33 mouse cellular contexts compared by ENCODE assay signal in the genomic region with DNA sequence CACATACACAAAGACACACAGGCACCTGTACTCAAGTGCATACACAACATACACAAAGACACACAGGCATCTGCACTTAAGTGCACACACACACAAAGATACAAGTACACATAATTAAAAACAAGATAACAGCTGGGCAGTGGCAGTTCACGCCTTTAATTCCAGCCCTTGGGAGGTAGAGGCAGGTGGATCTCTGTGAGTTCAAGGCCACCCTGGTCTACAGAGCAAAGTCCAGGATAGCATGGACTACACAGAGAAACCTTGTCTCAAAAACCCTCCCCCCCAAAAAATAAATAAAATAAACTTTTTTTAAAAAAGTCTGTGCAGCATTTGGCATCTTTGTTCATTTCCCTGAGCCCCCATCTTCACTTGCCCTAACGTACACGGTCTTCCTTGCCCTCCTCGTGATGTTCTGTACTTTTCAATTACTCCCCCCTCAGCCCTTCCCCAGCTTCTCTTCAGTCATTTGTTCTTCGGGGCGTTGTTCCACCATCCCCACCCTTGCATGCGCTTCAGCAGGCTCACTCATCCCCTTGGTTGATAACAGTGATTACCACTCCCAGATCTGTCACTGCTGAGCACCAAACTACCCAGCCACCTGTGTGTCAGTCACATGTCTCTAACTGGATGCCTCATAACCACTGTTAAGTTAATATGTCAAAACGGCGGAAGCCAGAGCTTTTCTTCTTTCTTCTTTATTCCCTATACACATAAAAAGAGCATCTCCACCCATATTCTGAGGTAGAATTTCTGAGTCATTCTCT. TPM values are rescaled to one million over a fixed set of nuclear protein-coding genes. Genes with fewer than 3 reads are reported as not detected.
DNase-seq lines count a peak whose midpoint lies in the region; ATAC-seq and TF ChIP-seq lines count a peak whose summit lies in the region.
"Had no signal": no experiment of that assay in that cellular context is flagged by ENCODE, and none has a peak within 500 bp of the region (broad histone marks: within the 10 kb centered on the region; RNA-seq: fewer than 3 reads in every experiment).

No protein-coding gene starts in this region.

- 72% methylated on average over 9 of the region's 9 CpGs for WGBS in heart, embryonic 10.5 days
- 75% methylated on average over 9 of the region's 9 CpGs for WGBS in intestine, embryonic 14.5 days
- WGBS in liver, embryonic 14.5 days (ENCODE audit: insufficient replicate concordance): 54% methylated on average over 9 of the region's 9 CpGs
- WGBS in forebrain, embryonic 15.5 days: 88% methylated on average over 9 of the region's 9 CpGs

- no peak for TF ChIP-seq CTCF in liver, embryonic 14.5 days (IDR thresholded peaks at IDR 0.05; ENCODE audit: low read depth)

- H3K4me2 ChIP-seq in intestine, embryonic 14.5 days (ENCODE audit: low read length): no peak overlapping the region
- H3K4me2 ChIP-seq in liver, embryonic 14.5 days (ENCODE audit: low read depth): no peak overlapping the region
- peak overlapping the region; percentile 5 for H3K4me2 ChIP-seq in myocyte (ENCODE audit: low read depth)
- no peak overlapping the region for H3K4me2 ChIP-seq in forebrain, embryonic 15.5 days (replicated peaks)
- H3K4me2 ChIP-seq: hindbrain, embryonic 13.5 days; limb, embryonic 15.5 days; lung, embryonic 15.5 days; midbrain, embryonic 13.5 days had no signal

- TF ChIP-seq POLR2A in myocyte (IDR thresholded peaks at IDR 0.05; ENCODE audit: insufficient read length, low read depth): no peak

- H3K4me1 ChIP-seq in heart, embryonic 10.5 days: no peaks in the 10 kb centered on the region
- H3K4me1 ChIP-seq in intestine, embryonic 14.5 days (replicated peaks; ENCODE audit: control insufficient read depth, insufficient read depth, low read length): no peaks in the 10 kb centered on the region
- peaks cover 0 to 7% of the 10 kb centered on the region in 2 experiments; a peak in 2 of 4 replicates for H3K4me1 ChIP-seq in liver, embryonic 14.5 days (replicated peaks; ENCODE audit: control insufficient read depth in 2 of 2, insufficient read depth in 2 of 2, low read length in 1 of 2)
- H3K4me1 ChIP-seq in forebrain, embryonic 15.5 days: no peaks in the 10 kb centered on the region
- H3K4me1 ChIP-seq: hindbrain, embryonic 13.5 days; lung, embryonic 15.5 days; midbrain, embryonic 13.5 days had no signal

- H3ac ChIP-seq in myocyte (ENCODE audit: control insufficient read depth, insufficient read length): no peak overlapping the region

- H3K4me3 ChIP-seq in heart, embryonic 10.5 days: no peak overlapping the region
- no peak overlapping the region for H3K4me3 ChIP-seq in intestine, embryonic 14.5 days (ENCODE audit: low read depth, low read length)
- no peak overlapping the region for H3K4me3 ChIP-seq in liver, embryonic 14.5 days (ENCODE audit: insufficient read depth in 1 of 2, low read depth in 2 of 2, low read length in 2 of 2)
- no peak overlapping the region for H3K4me3 ChIP-seq in myocyte
- H3K4me3 ChIP-seq in forebrain, embryonic 15.5 days: no peak overlapping the region
- H3K4me3 ChIP-seq: erythroblast, embryonic 14.5 days; hindbrain, embryonic 13.5 days; limb, embryonic 10.5 days; limb, embryonic 15.5 days; lung, embryonic 15.5 days; megakaryocyte, embryonic 14.5 days; midbrain, embryonic 13.5 days had no signal

- 0 out of 2 replicates have a peak, but pooled peaks have one; percentile 19 for ATAC-seq in intestine, embryonic 14.5 days (replicated peaks; ENCODE audit: low FRiP score, low TSS enrichment, low read depth)
- ATAC-seq in liver, embryonic 14.5 days (ENCODE audit: insufficient read depth): peak; percentile 59; the same call in 1 of the 2 replicates
- no peak for ATAC-seq in forebrain, embryonic 15.5 days (replicated peaks)
- ATAC-seq: midbrain, embryonic 13.5 days had no signal

- no peak overlapping the region for H3K27ac ChIP-seq in heart, embryonic 10.5 days
- no peak overlapping the region for H3K27ac ChIP-seq in intestine, embryonic 14.5 days (ENCODE audit: low read depth)
- H3K27ac ChIP-seq in liver, embryonic 14.5 days: no peak overlapping the region
- no peak overlapping the region for H3K27ac ChIP-seq in forebrain, embryonic 15.5 days (replicated peaks)
- H3K27ac ChIP-seq: hindbrain, embryonic 13.5 days; limb, embryonic 10.5 days; limb, embryonic 15.5 days; lung, embryonic 15.5 days; midbrain, embryonic 13.5 days had no signal

- no peaks in the 10 kb centered on the region for H3K9me3 ChIP-seq in heart, embryonic 10.5 days
- no peaks in the 10 kb centered on the region for H3K9me3 ChIP-seq in intestine, embryonic 14.5 days (ENCODE audit: control insufficient read depth, low read length)
- no peaks in the 10 kb centered on the region for H3K9me3 ChIP-seq in liver, embryonic 14.5 days (ENCODE audit: control insufficient read depth, low read length)
- H3K9me3 ChIP-seq in forebrain, embryonic 15.5 days: no peaks in the 10 kb centered on the region
- H3K9me3 ChIP-seq: hindbrain, embryonic 13.5 days; limb, embryonic 10.5 days; limb, embryonic 15.5 days; lung, embryonic 15.5 days; megakaryocyte, embryonic 14.5 days; midbrain, embryonic 13.5 days had no signal

- H3K79me2 ChIP-seq in myocyte (ENCODE audit: control insufficient read depth, insufficient read depth): no peaks in the 10 kb centered on the region

- peak; percentile 64 for DNase-seq in heart, adult 11 months
- DNase-seq in heart, embryonic 10.5 days (ENCODE audit: low spot score): no peak
- DNase-seq in intestine, embryonic 14.5 days (ENCODE audit: low spot score): peak; percentile 28
- DNase-seq in liver, embryonic 14.5 days (ENCODE audit: low read depth in 3 of 3, low spot score in 3 of 3): no peak
- DNase-seq in B cell, adult 2 months: no peak
- no peak for DNase-seq in lung, postnatal 10 days
- DNase-seq: adrenal gland, postnatal 14 days; cerebellum, adult 11 months; cerebellum, postnatal 14 days; gastrocnemius, postnatal 10 days; heart, postnatal 36 days; kidney, adult 2 months; kidney, postnatal 36 days; lung, postnatal 36 days; retina, postnatal 1 day; right cerebral cortex, postnatal 14 days; thymus, postnatal 4 days had no signal

- no peak overlapping the region for H3K9ac ChIP-seq in intestine, embryonic 14.5 days (ENCODE audit: low read length)
- no peak overlapping the region for H3K9ac ChIP-seq in liver, embryonic 14.5 days (replicated peaks)
- no peak overlapping the region for H3K9ac ChIP-seq in forebrain, embryonic 15.5 days (replicated peaks)
- H3K9ac ChIP-seq: hindbrain, embryonic 13.5 days; limb, embryonic 15.5 days; lung, embryonic 15.5 days; midbrain, embryonic 13.5 days had no signal

- H3K27me3 ChIP-seq in heart, embryonic 10.5 days (ENCODE audit: insufficient read depth, poor library complexity, severe bottlenecking): no peaks in the 10 kb centered on the region
- H3K27me3 ChIP-seq in intestine, embryonic 14.5 days (replicated peaks; ENCODE audit: control insufficient read depth, insufficient read depth, low read length): no peaks in the 10 kb centered on the region
- H3K27me3 ChIP-seq in liver, embryonic 14.5 days (ENCODE audit: control insufficient read depth, insufficient read depth, low read length): no peaks in the 10 kb centered on the region
- no peaks in the 10 kb centered on the region for H3K27me3 ChIP-seq in myocyte (ENCODE audit: control insufficient read depth, insufficient read depth, insufficient read length)
- H3K27me3 ChIP-seq in forebrain, embryonic 15.5 days: no peaks in the 10 kb centered on the region
- H3K27me3 ChIP-seq: hindbrain, embryonic 13.5 days; limb, embryonic 15.5 days; lung, embryonic 15.5 days; megakaryocyte, embryonic 14.5 days; midbrain, embryonic 13.5 days had no signal

- TF ChIP-seq EP300 in liver, embryonic 14.5 days (IDR thresholded peaks at IDR 0.05; ENCODE audit: low read depth): no peak

- H3K36me3 ChIP-seq in heart, embryonic 10.5 days: 0 out of 2 replicates have a peak, but pooled peaks cover 7% of the 10 kb centered on the region
- H3K36me3 ChIP-seq in intestine, embryonic 14.5 days (ENCODE audit: control insufficient read depth, insufficient read depth, low read length): 0 out of 2 replicates have a peak, but pooled peaks cover 4% of the 10 kb centered on the region
- H3K36me3 ChIP-seq in liver, embryonic 14.5 days (replicated peaks; ENCODE audit: control insufficient read depth, insufficient read depth, low read depth): no peaks in the 10 kb centered on the region
- H3K36me3 ChIP-seq in myocyte (ENCODE audit: control insufficient read depth, insufficient read depth): no peaks in the 10 kb centered on the region
- 0 out of 2 replicates have a peak, but pooled peaks cover 2% of the 10 kb centered on the region for H3K36me3 ChIP-seq in forebrain, embryonic 15.5 days
- H3K36me3 ChIP-seq: lung, embryonic 15.5 days had no signal

TF ChIP-seq in myocyte, 11 proteins besides CTCF, POLR2A, EP300 and RAD21 (continues in another document):
- TF ChIP-seq POLR2AphosphoS2 (IDR thresholded peaks at IDR 0.05; ENCODE audit: insufficient read length, low read depth) (no peak), CEBPB (IDR thresholded peaks at IDR 0.05; ENCODE audit: insufficient read depth, poor library complexity, severe bottlenecking) (no peak), TCF3 (IDR thresholded peaks at IDR 0.05; ENCODE audit: insufficient read length, low read depth) (no peak)

RNA-seq across cellular contexts. Expression of a gene that starts 16.6 kb away (rescaled TPM):
- 19.8 and 30.4 TPM in 2 replicates for polyA plus RNA-seq in heart, embryonic 10.5 days (2016; fragmentation: Nextera tagmentation; extraction: Ambion mirVana)
- 27.2 and 28.9 TPM in 2 replicates for polyA plus RNA-seq in intestine, embryonic 14.5 days (2014; fragmentation: Nextera tagmentation; extraction: Ambion mirVana)
- 4.7 and 5.9 TPM in 2 replicates for polyA plus RNA-seq in liver, embryonic 14.5 days (2012; rRNA removed)
- polyA plus RNA-seq in liver, embryonic 14.5 days (2014; fragmentation: Nextera tagmentation; extraction: Ambion mirVana): 6.0 and 7.5 TPM in 2 replicates
- polyA plus RNA-seq in myocyte (2012; fragmentation: generic; extraction: Trizol): 56.6 TPM
- polyA plus RNA-seq in forebrain, embryonic 15.5 days (2015; fragmentation: Nextera tagmentation; extraction: Ambion mirVana): 32.2 and 35.4 TPM in 2 replicates

RNA-seq across cellular contexts. Expression of a gene that starts 16.7 kb away (rescaled TPM):
- 27.0 and 31.6 TPM in 2 replicates for polyA plus RNA-seq in heart, embryonic 10.5 days (2016; fragmentation: Nextera tagmentation; extraction: Ambion mirVana)
- polyA plus RNA-seq in intestine, embryonic 14.5 days (2014; fragmentation: Nextera tagmentation; extraction: Ambion mirVana): 29.0 and 29.8 TPM in 2 replicates
- polyA plus RNA-seq in liver, embryonic 14.5 days (2012; rRNA removed): 5.5 and 5.7 TPM in 2 replicates
- 5.1 and 5.9 TPM in 2 replicates for polyA plus RNA-seq in liver, embryonic 14.5 days (2014; fragmentation: Nextera tagmentation; extraction: Ambion mirVana)
- polyA plus RNA-seq in myocyte (2012; fragmentation: generic; extraction: Trizol): 25.8 TPM
- polyA plus RNA-seq in forebrain, embryonic 15.5 days (2015; fragmentation: Nextera tagmentation; extraction: Ambion mirVana): 95.0 and 102 TPM in 2 replicates

RNA-seq across cellular contexts. Expression of a gene that starts 33.9 kb away (rescaled TPM):
- polyA plus RNA-seq in heart, embryonic 10.5 days (2016; fragmentation: Nextera tagmentation; extraction: Ambion mirVana): not detected in 2 replicates
- not detected in 2 replicates for polyA plus RNA-seq in intestine, embryonic 14.5 days (2014; fragmentation: Nextera tagmentation; extraction: Ambion mirVana)
- not detected in 2 replicates for polyA plus RNA-seq in liver, embryonic 14.5 days (2012; rRNA removed)
- not detected in 2 replicates for polyA plus RNA-seq in liver, embryonic 14.5 days (2014; fragmentation: Nextera tagmentation; extraction: Ambion mirVana)
- polyA plus RNA-seq in myocyte (2012; fragmentation: generic; extraction: Trizol): 0.02 TPM
- 0.78 and 1.0 TPM in 2 replicates for polyA plus RNA-seq in forebrain, embryonic 15.5 days (2015; fragmentation: Nextera tagmentation; extraction: Ambion mirVana)
- polyA plus RNA-seq: cortical plate, adult 2 months; erythroblast, embryonic 14.5 days; gonadal fat pad, adult 2 months; heart, embryonic 16.5 days; kidney, adult 2 months; kidney, embryonic 16.5 days; limb, embryonic 10.5 days; neural tube, embryonic 14.5 days; stomach, embryonic 16.5 days; thymus, postnatal 0 days had no signal

Comparison
In these comparisons a context has a peak if more than half of its experiments do, and no peak if none do; other contexts are left out.
1. DNase-seq: peak in heart, adult 11 months (single experiment) and intestine, embryonic 14.5 days (single experiment); none in heart, embryonic 10.5 days (single experiment), liver, embryonic 14.5 days (0 of 3), B cell, adult 2 months (0 of 2) and lung, postnatal 10 days (single experiment).